Mouse (Mus musculus) hindbrain, embryonic 16.5 days (tissue): ENCODE results near the gene Ccl24. TPM values are rescaled to one million over a fixed set of nuclear protein-coding genes. Genes with fewer than 3 reads are reported as not detected.
A peak's percentile ranks its signal among the peaks of the same experiment; 100 is the strongest.

ENCODE experiments used
- ATAC-seq: fragments of 200-750 bp; cut with Nextera tagmentation; 2 replicates; pipeline ENCODE4 v1.8.0; 2017; ENCODE audit warnings: moderate TSS enrichment, moderate library complexity
- H3K27ac ChIP-seq: fragments of 300-500 bp; sonication (generic); 2 replicates; pipeline ENCODE4 v1.5.1; 2014; ENCODE audit warnings: low read depth, mild to moderate bottlenecking, control low read depth, low read length, moderate library complexity
- H3K27me3 ChIP-seq: fragments of 300-500 bp; sonication (generic); replicated peaks from 2 replicates; pipeline ENCODE4 v1.6.1; 2014; ENCODE audit warnings: low read length; ENCODE audit not compliant: control insufficient read depth, insufficient read depth
- H3K36me3 ChIP-seq: fragments of 300-500 bp; sonication (generic); 2 replicates; pipeline ENCODE4 v1.6.1; 2014; ENCODE audit warnings: mild to moderate bottlenecking, low read length, moderate library complexity, mixed read lengths; ENCODE audit not compliant: control insufficient read depth, insufficient read depth
- H3K4me1 ChIP-seq: fragments of 300-500 bp; sonication (generic); 2 replicates; pipeline ENCODE4 v1.6.1; 2014; ENCODE audit warnings: low read depth, low read length; ENCODE audit not compliant: control insufficient read depth, insufficient read depth
- H3K4me2 ChIP-seq: fragments of 300-500 bp; sonication (generic); 2 replicates; pipeline ENCODE4 v1.6.1; 2014; ENCODE audit warnings: mild to moderate bottlenecking, low read length, control low read depth, moderate library complexity
- H3K4me3 ChIP-seq: fragments of 300-500 bp; sonication (generic); 2 replicates; pipeline ENCODE4 v1.5.1; 2014; ENCODE audit warnings: mild to moderate bottlenecking, low read length, control low read depth, moderate library complexity
- H3K9ac ChIP-seq: fragments of 300-500 bp; sonication (generic); 2 replicates; pipeline ENCODE4 v1.6.1; 2014; ENCODE audit warnings: low read depth, mild to moderate bottlenecking, control low read depth, low read length, moderate library complexity
- H3K9me3 ChIP-seq: fragments of 300-500 bp; sonication (generic); 2 replicates; pipeline ENCODE4 v1.6.1; 2014; ENCODE audit warnings: mild to moderate bottlenecking, low read length, moderate library complexity; ENCODE audit not compliant: control insufficient read depth
- WGBS: fragments of 180-500 bp; shearing (Covaris S2); extraction: QIAGEN DNeasy Blood & Tissue Kit; methylation state at CpG from one replicate; pipeline ENCODE4 v1.1.7; 2014; 5-methylcytosine and 5-hydroxymethylcytosine counted together
- polyA plus RNA-seq: library from polyadenylated mRNA; unstranded; fragments of >200 nt; fragmentation: Nextera tagmentation; extraction: Ambion mirVana; gene quantifications from 2 replicates; pipeline ENCODE4 v1.2.1, GENCODE M21; 2015

Ccl24 gene
- polyA plus RNA-seq, 1 experiment from 2014 or later: 2.1 TPM

DNA sequence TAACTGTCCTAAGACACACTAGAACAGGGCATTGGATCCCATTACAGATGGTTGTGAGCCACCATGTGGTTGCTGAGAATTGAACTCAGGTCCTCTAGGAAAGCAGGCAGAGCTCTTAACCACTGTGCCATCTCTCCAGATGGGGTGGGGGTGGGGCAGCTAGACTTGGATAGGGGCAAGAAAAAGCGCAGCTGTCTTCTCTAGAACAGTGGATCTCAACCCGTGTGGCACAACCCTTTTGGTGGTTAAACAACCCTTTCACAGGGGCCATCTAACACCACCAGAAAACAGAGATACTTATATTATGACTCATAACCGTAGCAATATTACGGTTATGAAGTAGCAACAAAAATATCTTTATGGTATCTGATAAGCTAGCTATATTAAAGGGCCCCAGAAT is 14.9 kb upstream of the Ccl24 start:
- Histone ChIP-seq H3K27me3 (no peaks in the 10 kb centered on the region), H3K9me3 (peaks cover 2% of the 10 kb centered on the region; the same call in 1 of the 2 replicates), H3K27ac (no peak overlapping the region), H3K4me1 (no peaks in the 10 kb centered on the region), H3K4me3 (no peak overlapping the region), H3K9ac (no peak overlapping the region), H3K36me3 (no peaks in the 10 kb centered on the region), H3K4me2 (no peak overlapping the region)
- no peak for ATAC-seq
- 90% methylated on average over 4 of the region's 4 CpGs for WGBS

DNA sequence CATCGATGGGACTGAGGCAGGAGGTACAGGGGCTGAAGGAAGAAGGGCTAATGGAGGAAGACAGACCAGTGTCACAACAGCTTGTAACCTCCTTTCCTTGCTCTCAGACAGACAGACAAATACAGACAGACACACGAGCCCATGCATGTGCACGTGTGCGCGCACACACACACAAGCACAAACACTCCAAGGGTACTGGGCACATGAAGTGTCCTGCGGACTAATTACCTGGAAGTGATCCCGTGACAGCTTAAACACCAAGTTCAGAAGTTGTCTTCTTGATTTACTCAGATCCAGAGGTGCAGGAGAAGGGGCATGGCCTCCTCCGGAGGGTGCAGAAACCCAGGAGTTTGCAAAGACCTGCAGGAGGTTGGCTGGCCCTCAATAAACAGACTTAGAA is 12.8 kb upstream of the Ccl24 start:
- H3K9ac ChIP-seq: no peak overlapping the region

DNA sequence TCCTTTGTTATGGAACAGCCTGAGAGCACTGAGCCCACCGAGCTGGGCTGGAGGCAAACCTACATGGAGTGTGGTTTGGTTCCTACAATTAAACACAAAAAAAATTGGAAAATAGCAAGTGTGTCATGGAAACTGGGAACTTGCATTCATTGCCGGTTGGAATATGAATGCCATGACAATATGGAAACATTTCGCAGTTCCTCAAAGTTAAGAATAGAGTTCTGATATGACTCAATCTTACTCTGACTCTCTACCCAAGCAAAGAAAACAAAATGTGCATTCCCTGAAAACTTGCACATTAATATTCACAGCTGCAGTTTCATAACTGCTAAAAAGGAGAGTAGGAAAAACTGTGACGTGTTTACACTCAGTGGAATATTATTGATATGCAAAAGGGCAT is 9.5 kb upstream of the Ccl24 start:
- Histone ChIP-seq H3K27me3 (no peaks in the 10 kb centered on the region), H3K9me3 (no peaks in the 10 kb centered on the region), H3K27ac (no peak overlapping the region), H3K36me3 (no peaks in the 10 kb centered on the region), H3K4me3 (no peak overlapping the region), H3K4me2 (no peak overlapping the region), H3K9ac (no peak overlapping the region), H3K4me1 (no peaks in the 10 kb centered on the region)
- WGBS: 86% methylated on average over 4 of the region's 4 CpGs
- ATAC-seq: no peak

More for the DNA sequence above, 12.8 kb upstream of the Ccl24 start:
- no peak for ATAC-seq
- Histone ChIP-seq H3K36me3 (no peaks in the 10 kb centered on the region), H3K27ac (no peak overlapping the region), H3K4me1 (no peaks in the 10 kb centered on the region), H3K9me3 (no peaks in the 10 kb centered on the region), H3K27me3 (no peaks in the 10 kb centered on the region), H3K4me3 (no peak overlapping the region), H3K4me2 (no peak overlapping the region)
- WGBS: 95% methylated on average over 8 of the region's 8 CpGs

DNA sequence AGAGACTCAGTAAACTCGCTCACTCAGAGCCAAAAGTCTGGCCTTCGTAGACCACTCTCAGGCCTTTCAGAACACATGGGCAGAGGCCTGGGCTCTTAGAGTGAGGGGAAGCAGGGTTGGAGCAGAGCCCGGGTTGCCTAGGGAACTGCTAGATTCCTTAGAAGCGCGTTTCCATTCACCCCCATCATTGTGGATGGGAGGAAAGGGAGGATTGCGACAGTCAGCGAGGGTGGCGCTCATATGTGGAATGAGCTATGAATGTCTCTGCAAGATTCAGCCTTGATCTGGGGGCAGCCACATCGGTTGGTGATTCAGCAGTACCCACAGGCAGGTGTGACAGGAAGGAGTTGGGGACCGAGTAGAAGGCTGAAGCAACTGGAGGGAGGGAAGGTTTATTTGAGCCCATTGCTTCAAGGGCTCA is 6.5 kb upstream of the Ccl24 start:
- WGBS: 66% methylated on average over 10 of the region's 10 CpGs

DNA sequence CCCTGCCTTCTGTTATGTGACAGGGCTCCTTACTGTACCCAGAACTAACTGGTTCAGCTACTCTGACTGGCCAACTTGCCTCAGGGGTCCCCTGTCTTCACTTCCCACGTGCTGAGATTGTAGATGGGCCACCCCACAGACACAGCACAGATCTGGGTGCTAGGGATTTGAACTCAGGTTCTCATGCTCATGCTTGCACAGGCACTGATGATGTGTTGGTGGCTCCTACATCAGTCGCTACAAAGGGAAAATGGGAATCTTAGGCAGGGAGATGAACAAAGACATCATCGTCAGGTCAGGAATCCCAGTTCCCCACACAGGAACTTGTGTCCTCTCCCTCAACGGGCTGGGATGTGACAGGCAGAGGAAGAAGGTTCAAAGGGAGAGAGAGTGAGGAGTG is 3.2 kb upstream of the Ccl24 start:
- Histone ChIP-seq H3K4me3 (no peak overlapping the region), H3K27me3 (no peaks in the 10 kb centered on the region), H3K27ac (no peak overlapping the region), H3K9me3 (no peaks in the 10 kb centered on the region), H3K4me2 (no peak overlapping the region), H3K4me1 (no peaks in the 10 kb centered on the region), H3K36me3 (no peaks in the 10 kb centered on the region), H3K9ac (no peak overlapping the region)
- WGBS: 70% methylated on average over 4 of the region's 4 CpGs
- no peak for ATAC-seq

More for the DNA sequence above, 6.5 kb upstream of the Ccl24 start:
- no peak overlapping the region for H3K9ac ChIP-seq
- no peak overlapping the region for H3K4me3 ChIP-seq
- H3K9me3 ChIP-seq: no peaks in the 10 kb centered on the region
- H3K27me3 ChIP-seq: no peaks in the 10 kb centered on the region
- H3K4me2 ChIP-seq: no peak overlapping the region
- no peaks in the 10 kb centered on the region for H3K4me1 ChIP-seq
- peak; percentile 52; the same call in 1 of the 2 replicates for ATAC-seq
- H3K27ac ChIP-seq: no peak overlapping the region; the same call in 1 of the 2 replicates
- no peaks in the 10 kb centered on the region for H3K36me3 ChIP-seq

DNA sequence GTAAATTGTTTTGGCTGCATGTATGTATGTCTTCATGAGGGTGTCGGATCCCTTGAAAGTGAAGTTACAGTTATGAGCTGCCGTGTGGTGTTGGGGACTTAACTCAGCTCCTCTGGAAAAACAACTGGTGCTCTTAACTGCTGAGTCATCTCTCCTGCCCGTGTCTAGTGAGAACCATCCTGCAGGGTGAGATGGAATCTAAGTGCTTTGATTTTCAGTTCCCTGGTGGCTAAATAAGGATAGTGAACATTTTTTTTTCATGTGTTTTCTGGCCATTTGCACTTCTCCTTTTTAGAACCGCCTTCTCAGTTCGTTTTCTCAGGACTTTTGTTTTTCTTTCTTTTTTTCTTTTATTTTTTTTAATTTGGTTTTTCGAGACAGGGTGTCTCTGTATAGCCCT is 4.2 kb downstream of the Ccl24 start:
- H3K9ac ChIP-seq: no peak overlapping the region
- H3K36me3 ChIP-seq: no peaks in the 10 kb centered on the region
- 62% methylated on average over 6 of the region's 6 CpGs for WGBS
- no peaks in the 10 kb centered on the region for H3K4me1 ChIP-seq
- no peak overlapping the region for H3K4me3 ChIP-seq
- ATAC-seq: no peak
- no peak overlapping the region for H3K27ac ChIP-seq
- H3K9me3 ChIP-seq: no peaks in the 10 kb centered on the region
- H3K4me2 ChIP-seq: no peak overlapping the region
- no peaks in the 10 kb centered on the region for H3K27me3 ChIP-seq

DNA sequence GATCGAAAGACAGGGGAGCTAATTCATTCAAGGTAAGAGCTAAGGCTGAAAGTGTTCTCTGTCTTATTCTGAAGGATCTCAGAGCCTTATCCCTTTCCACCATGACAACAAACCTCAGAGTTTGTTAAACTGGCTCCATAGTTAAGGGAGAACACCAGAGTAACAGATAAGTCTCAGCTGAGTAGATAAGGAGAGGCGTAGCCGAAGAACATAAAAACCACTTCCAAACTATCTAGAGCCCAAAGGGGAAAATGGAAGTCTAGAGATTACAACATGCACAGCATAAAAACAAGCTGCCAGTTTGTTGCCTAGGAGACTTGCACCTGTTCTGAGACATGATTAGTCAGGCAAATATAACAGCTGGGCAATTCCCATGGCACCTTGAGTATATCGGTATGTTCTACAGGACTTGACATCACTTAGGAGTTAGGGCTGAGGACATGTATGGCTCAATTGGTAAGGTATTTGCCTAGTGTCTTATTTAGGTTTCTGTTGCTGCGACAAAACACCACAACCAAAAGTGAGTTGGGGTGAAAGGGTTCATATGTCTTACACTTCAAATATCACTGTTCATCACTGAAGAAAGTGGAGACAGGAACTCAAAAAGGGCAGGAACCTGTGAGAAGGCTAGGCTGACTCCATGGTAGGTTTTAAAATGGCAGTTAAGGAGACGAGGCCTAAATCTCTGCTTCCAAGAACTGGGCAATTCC is 5.1 kb downstream of the Ccl24 start:
- Histone ChIP-seq H3K9ac (no peak overlapping the region), H3K27me3 (no peaks in the 10 kb centered on the region), H3K4me2 (no peak overlapping the region), H3K27ac (no peak overlapping the region), H3K4me3 (no peak overlapping the region), H3K9me3 (no peaks in the 10 kb centered on the region), H3K4me1 (no peaks in the 10 kb centered on the region), H3K36me3 (no peaks in the 10 kb centered on the region)
- no peak for ATAC-seq
- 92% methylated on average over 6 of the region's 6 CpGs for WGBS

DNA sequence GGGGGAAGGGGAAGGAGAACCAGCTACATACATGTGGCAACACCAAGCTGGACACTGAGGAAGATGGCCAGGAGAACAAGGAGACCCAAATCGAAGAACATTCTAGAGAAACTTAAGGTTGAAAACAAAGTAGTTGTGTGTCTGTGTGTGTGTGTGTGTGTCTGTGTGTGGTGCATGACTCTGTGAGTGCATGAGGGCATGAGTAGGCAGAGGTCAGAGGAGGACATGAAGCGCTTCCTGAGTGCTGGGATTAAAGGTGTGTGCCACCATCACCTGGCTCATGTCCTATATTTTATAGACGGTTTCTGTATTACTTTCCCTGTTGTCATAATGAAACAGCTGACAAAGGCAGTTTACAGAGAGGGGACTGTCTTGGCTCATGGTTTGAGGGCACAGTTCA is 9.4 kb downstream of the Ccl24 start, which contains the start of gene Ccl26:
Gene Ccl26 (minus strand): TSS at position 101 of the 400 bp plus-strand sequence.
- Histone ChIP-seq H3K4me2 (no peak within 1 kb of the TSS), H3K9ac (no peak within 1 kb of the TSS), H3K4me3 (no peak within 1 kb of the TSS), H3K27ac (no peak within 1 kb of the TSS), H3K4me1 (no peaks in the 10 kb centered on the region), H3K9me3 (no peaks in the 10 kb centered on the region), H3K27me3 (no peaks in the 10 kb centered on the region), H3K36me3 (no peaks in the 10 kb centered on the region)
- WGBS: 88% methylated on average over 3 of the region's 3 CpGs
- no peak for ATAC-seq

DNA sequence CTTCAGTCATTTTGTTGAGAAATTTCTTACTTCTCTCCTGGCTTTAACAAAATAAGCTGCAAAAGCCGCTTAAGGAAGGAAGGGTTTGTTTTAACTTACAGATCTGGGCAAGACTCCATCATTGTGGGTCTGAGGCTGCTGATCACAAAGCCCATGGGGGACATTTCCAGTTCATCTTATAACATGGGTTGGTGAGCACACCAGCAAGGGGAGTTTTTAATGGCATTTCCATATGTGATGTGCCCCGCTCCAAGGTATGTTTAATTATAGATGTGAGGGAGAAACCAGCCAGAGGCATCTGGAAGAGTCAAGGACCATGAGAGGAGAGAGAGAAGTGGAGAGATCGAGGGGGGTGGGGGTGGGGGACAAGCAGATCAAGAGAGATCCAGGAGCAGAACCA is 15.2 kb downstream of the Ccl24 start:
- H3K9ac ChIP-seq: no peak overlapping the region
- no peak overlapping the region; the same call in 1 of the 2 replicates for H3K27ac ChIP-seq
- peaks cover 4% of the 10 kb centered on the region; the same call in 1 of the 2 replicates for H3K4me1 ChIP-seq
- H3K4me2 ChIP-seq: no peak overlapping the region
- WGBS: 55% methylated on average over 3 of the region's 3 CpGs
- no peak overlapping the region for H3K4me3 ChIP-seq
- H3K36me3 ChIP-seq: no peaks in the 10 kb centered on the region
- no peaks in the 10 kb centered on the region for H3K9me3 ChIP-seq
- no peaks in the 10 kb centered on the region for H3K27me3 ChIP-seq
- no peak for ATAC-seq
